Mouse (Mus musculus) heart, adult 2 months (tissue): Measurements from ENCODE around the gene Gm3264. TPM values are rescaled to one million over a fixed set of nuclear protein-coding genes. Genes with fewer than 3 reads are reported as not detected.
A peak's percentile ranks its signal among the peaks of the same experiment; 100 is the strongest.
"Not testable (repeated sequence)": the region's sequence is repeated elsewhere in the genome, so short reads cannot be mapped to it uniquely, and the experiment has no call there.

ENCODE experiments used
- DNase-seq, 2 experiments: peaks; one replicate each; pipeline ENCODE4 v3.0.0; 2021
- H3K27ac ChIP-seq: fragments of 200-600 bp; 2 replicates; pipeline ENCODE4 v1.8.1; 2022
- H3K27me3 ChIP-seq: fragments of 200-500 bp; 2 replicates; pipeline ENCODE4 v1.6.1; 2012; ENCODE audit warnings: mild to moderate bottlenecking, low read length, inconsistent platforms, mixed read lengths; ENCODE audit not compliant: control insufficient read depth, insufficient read depth
- H3K36me3 ChIP-seq: fragments of 200-500 bp; 2 replicates; pipeline ENCODE4 v1.6.1; 2012; ENCODE audit warnings: low read length, inconsistent platforms; ENCODE audit not compliant: control insufficient read depth, insufficient read depth
- H3K4me1 ChIP-seq: fragments of 200-500 bp; 2 replicates; pipeline ENCODE4 v1.6.1; 2011; ENCODE audit warnings: low read length; ENCODE audit not compliant: control insufficient read depth, insufficient read depth
- H3K4me3 ChIP-seq: fragments of 200-600 bp; 2 replicates; pipeline ENCODE4 v1.8.1; 2022
- H3K79me2 ChIP-seq: fragments of 200-500 bp; replicated peaks from 2 replicates; pipeline ENCODE4 v1.6.1; 2012; ENCODE audit warnings: mild to moderate bottlenecking, inconsistent platforms, low read length, moderate library complexity, mixed read lengths; ENCODE audit not compliant: control insufficient read depth, insufficient read depth
- H3K9ac ChIP-seq: fragments of 200-500 bp; 2 replicates; pipeline ENCODE4 v1.6.1; 2012; ENCODE audit warnings: low read depth, mild to moderate bottlenecking, control low read depth, inconsistent platforms, low read length, mixed read lengths
- WGBS: fragments of 180-500 bp; shearing (Covaris S2); methylation state at CpG from one replicate; pipeline ENCODE4 v1.1.7; 2018; 5-methylcytosine and 5-hydroxymethylcytosine counted together
- intact Hi-C: fragments of 180-260 bp; cut with DNase I; formaldehyde crosslinking; loops from one replicate; pipeline ENCODE4 v1.15.1; 2025
- long read RNA-seq: library from polyadenylated mRNA; stranded (forward); transcript quantifications from one replicate; pipeline ENCODE4 v2.0.0, GENCODE M21; 2021
- polyA plus RNA-seq: library from polyadenylated mRNA; depleted of rRNA; stranded (reverse); fragments of >200 nt; gene quantifications from 2 replicates; pipeline ENCODE4 v1.2.3, GENCODE M21; 2012; rRNA removed
- total RNA-seq, 2 experiments: library from RNA; stranded (reverse); gene quantifications; 2 replicates each; pipeline ENCODE4 v1.2.3; 2021

Gm3264 gene
- total RNA-seq, result 1 to 10 TPM in 1 of 2 experiments, under 1 TPM in 1; 0.52 to 2.4 TPM
- not detected in 2 replicates for polyA plus RNA-seq
- long read RNA-seq, partial matches to known transcripts, result 0 of 1 reads
- long read RNA-seq, other reads (novel, unspliced or antisense), result 1 of 1 reads

GRCm38 (mm10) chr14:4855299-4855980 is at the start of gene Gm3264:
Gm3264 (plus strand) TSS chr14:4855576.
- H3K79me2 ChIP-seq, H3K9ac ChIP-seq, intact Hi-C loops, H3K4me1 ChIP-seq, H3K27me3 ChIP-seq, H3K4me3 ChIP-seq, H3K36me3 ChIP-seq, H3K27ac ChIP-seq: not testable (repeated sequence)
- WGBS, result 10% methylated on average over 49 of the region's 59 CpGs
- peak; percentile 60 to 65 for DNase-seq

DNA sequence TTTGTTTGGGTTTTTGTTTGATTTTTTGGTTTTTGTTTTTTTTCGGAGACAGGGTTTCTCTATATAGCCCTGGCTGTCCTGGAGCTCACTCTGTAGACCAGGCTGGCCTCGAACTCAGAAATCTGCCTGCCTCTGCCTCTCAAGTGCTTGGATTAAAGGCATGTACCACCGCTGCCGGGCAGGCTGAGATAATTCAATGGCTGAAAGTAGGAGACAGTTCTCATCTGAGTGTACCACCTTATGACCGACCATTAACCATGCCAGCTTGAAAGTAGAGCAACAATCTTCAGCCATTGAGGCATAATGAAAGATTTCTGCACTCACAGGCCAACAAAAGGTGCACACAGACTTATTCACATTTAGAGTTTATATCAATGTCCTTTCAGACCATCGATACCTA is 49.0 kb upstream of the Gm3264 start:
- H3K27me3 ChIP-seq, H3K36me3 ChIP-seq, H3K4me3 ChIP-seq, H3K4me1 ChIP-seq, H3K79me2 ChIP-seq, intact Hi-C loops, H3K9ac ChIP-seq, H3K27ac ChIP-seq: not testable (repeated sequence)
- peak in 1 of 2 experiments; percentile 19 for DNase-seq
- 70% methylated on average over 6 of the region's 6 CpGs for WGBS

- H3K4me1 ChIP-seq, H3K79me2 ChIP-seq, H3K9ac ChIP-seq, H3K36me3 ChIP-seq, H3K4me3 ChIP-seq, H3K27me3 ChIP-seq, intact Hi-C loops, H3K27ac ChIP-seq, DNase-seq: not testable (repeated sequence)
- 78% methylated on average over 4 of the region's 7 CpGs for WGBS
Measured at GRCm38 (mm10) chr14:4821950-4822349, 33.4 kb upstream of the Gm3264 start.

GRCm38 (mm10) chr14:4837806-4838205 is 17.6 kb upstream of the Gm3264 start, which contains the start of gene Gm3269:
Gm3269 (plus strand) TSS chr14:4838106.
- H3K4me1 ChIP-seq, intact Hi-C loops, DNase-seq, H3K79me2 ChIP-seq, H3K4me3 ChIP-seq, H3K27ac ChIP-seq, H3K27me3 ChIP-seq, H3K36me3 ChIP-seq, H3K9ac ChIP-seq: not testable (repeated sequence)
- 50% methylated on average over 1 of the region's 4 CpGs for WGBS

DNA sequence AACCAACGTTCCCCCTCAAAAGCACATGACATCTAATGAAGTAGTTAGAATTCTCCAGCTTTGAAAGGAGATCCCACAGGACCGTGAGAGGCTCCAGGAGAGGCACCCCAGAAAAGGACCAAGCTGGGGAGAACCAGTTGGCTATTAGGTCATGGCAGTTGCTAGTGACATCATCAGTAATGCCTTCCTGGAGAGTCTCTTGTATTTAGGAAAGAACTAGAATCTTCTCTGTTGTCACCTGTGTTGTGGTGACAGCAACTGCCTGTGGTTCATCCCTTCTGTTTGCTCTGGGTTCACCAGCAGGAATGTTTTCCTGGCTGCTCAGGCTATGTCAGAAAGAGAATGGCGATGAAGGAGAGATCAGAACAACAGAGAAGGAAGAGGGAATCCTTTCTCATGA is 36.7 kb downstream of the Gm3264 start, which contains the start of gene Gm3278:
TSS of gene Gm3278 (plus strand) at position 301 of the 400 bp plus-strand sequence.
- H3K79me2 ChIP-seq, H3K27ac ChIP-seq, DNase-seq, H3K4me1 ChIP-seq, H3K27me3 ChIP-seq, H3K36me3 ChIP-seq, H3K4me3 ChIP-seq, H3K9ac ChIP-seq, intact Hi-C loops: not testable (repeated sequence)
- 38% methylated on average over 1 of the region's 3 CpGs for whole genome bisulfite sequencing

Other genes starting within 250 kb of the Gm3264 start
- not detected for gene Gm8159, start 223.2 kb upstream of the Gm3264 start, total RNA-seq
- gene Gm8159, start 223.2 kb upstream of the Gm3264 start, polyA plus RNA-seq, result not detected in 2 replicates
- not detected for gene Gm3239, start 191.4 kb upstream of the Gm3264 start, total RNA-seq
- 0.06 TPM in 1 of 2 replicates, not detected in the other for gene Gm3239, start 191.4 kb upstream of the Gm3264 start, polyA plus RNA-seq
- gene Gm7876, start 146.3 kb upstream of the Gm3264 start, total RNA-seq, result not detected
- not detected in 2 replicates for gene Gm7876, start 146.3 kb upstream of the Gm3264 start, polyA plus RNA-seq
- not detected for gene Gm3252, start 128.8 kb upstream of the Gm3264 start, total RNA-seq
- 0.16 and 0.67 TPM in 2 replicates for gene Gm3252, start 128.8 kb upstream of the Gm3264 start, polyA plus RNA-seq
- not detected for gene Gm9602, start 79.2 kb upstream of the Gm3264 start, total RNA-seq
- 0.08 TPM in 1 of 2 replicates, not detected in the other for gene Gm9602, start 79.2 kb upstream of the Gm3264 start, polyA plus RNA-seq
- gene Gm3269, start 17.5 kb upstream of the Gm3264 start, total RNA-seq, result not detected
- gene Gm3269, start 17.5 kb upstream of the Gm3264 start, polyA plus RNA-seq, result not detected in 2 replicates
- not detected for gene Gm3278, start 36.8 kb downstream of the Gm3264 start, total RNA-seq
- not detected in 2 replicates for gene Gm3278, start 36.8 kb downstream of the Gm3264 start, polyA plus RNA-seq
- not detected for gene Gm8297, start 128.4 kb downstream of the Gm3264 start, total RNA-seq
- not detected in 2 replicates for gene Gm8297, start 128.4 kb downstream of the Gm3264 start, polyA plus RNA-seq
- not detected for gene Gm3298, start 160.3 kb downstream of the Gm3264 start, total RNA-seq
- gene Gm3298, start 160.3 kb downstream of the Gm3264 start, polyA plus RNA-seq, result not detected in 2 replicates
- gene 4930555G01Rik, start 195.1 kb downstream of the Gm3264 start, total RNA-seq, result not detected
- not detected in 2 replicates for gene 4930555G01Rik, start 195.1 kb downstream of the Gm3264 start, polyA plus RNA-seq
- under 1 TPM; 0.16 TPM for gene Gm8281, start 215.5 kb downstream of the Gm3264 start, total RNA-seq
- 0.16 and 1.00 TPM in 2 replicates for gene Gm8281, start 215.5 kb downstream of the Gm3264 start, polyA plus RNA-seq